Mouse (Mus musculus): ENCODE measurements at regions not wholly inside any gene's neighbourhood (a gene's known extent, or its start where the extent isn't known, plus 50 kb on each side); places are given as distances from the start of the nearest gene placed in this dataset.

DNA sequence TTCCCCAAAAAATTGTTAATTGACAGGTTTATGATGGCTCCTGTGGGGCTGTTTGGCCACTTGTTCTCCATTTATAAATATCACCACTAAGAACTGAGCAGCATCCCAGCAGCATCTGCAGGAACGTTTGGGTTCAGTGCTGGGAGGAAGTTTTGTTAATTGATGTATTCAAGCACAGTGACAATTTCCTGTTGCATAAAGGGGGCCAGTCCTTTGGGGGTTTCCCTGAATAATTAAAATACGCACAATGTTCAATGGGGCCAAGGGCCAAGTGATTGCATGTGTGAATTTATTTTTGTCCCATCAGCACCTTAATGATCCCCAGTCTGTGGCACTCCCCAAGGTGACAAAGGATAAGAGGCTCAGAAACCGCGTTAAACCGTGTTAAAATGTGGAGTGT lies 1272.6 kb upstream of the A1bg start:
- DNase-seq (ENCODE audit: inconsistent ontology term), result no peak

DNA sequence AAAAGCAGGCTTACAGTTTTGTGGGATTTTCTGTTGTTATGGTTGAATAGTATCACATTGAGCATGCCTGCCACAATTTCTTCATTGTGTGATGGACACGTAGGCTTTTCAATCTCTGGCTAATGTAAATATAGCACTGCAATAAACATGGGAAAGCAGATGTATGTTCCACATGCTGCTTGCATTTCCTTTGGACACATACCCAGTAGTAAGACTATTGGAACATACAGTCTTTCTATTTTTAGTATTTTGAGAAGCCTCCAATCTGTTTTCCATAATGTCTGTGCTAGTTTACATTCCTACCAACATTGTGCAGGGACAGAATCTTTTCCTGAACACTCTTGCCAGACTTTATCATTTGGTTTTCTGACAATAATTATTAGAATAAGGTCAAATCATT lies 1269.9 kb upstream of the A1bg start:
- DNase-seq (ENCODE audit: inconsistent ontology term), result no peak

DNA sequence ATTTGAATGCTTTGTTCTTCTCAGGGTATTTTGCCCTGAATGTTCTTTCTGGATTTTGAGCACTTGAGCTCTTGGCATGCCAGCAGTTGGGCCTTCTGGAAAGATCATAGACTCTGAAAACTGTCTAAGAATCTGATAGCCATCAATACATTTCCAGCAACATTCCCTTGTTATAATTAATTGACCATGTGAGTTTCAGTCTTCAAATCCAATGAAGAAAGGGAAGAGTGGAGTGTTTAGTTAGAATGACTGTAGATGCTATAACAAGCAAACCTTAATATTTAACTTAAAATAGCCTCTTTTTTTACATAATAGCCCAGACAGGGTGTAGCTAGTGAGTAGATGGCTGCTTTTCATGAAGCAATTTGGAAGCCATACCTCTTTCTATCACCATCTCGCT lies 1268.8 kb upstream of the A1bg start:
- DNase-seq (ENCODE audit: inconsistent ontology term), result no peak

DNA sequence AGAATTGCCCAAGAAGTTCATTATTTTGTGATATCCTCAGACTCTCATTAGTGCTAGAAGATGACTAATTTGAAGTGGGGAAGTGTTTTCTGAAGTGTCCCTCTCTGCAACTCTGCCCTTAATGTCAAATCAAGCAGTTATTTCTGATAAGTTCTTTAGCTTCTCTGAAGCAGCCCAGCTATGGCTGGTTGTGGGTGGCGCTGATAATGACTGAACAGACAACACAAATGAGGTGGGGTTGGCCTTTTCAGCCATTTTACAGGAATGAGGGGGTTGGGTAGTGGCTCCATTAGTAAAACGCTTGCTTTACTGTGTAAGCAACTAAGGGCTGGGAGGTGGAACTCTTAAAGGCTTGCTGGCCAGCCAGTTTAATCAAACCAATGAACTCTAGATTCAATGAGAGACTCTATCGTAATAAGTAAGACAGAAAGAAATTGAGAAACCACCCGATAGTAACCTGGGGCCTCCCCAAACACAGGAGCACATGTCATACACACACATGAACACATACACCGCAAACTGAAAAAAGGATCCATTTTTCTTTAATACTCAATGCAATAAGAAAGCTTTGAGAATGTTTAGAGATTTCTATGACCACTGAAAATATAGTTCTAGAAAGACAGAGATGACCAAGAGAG lies 1268.3 kb upstream of the A1bg start:
- DNase-seq (ENCODE audit: inconsistent ontology term), result no peak

DNA sequence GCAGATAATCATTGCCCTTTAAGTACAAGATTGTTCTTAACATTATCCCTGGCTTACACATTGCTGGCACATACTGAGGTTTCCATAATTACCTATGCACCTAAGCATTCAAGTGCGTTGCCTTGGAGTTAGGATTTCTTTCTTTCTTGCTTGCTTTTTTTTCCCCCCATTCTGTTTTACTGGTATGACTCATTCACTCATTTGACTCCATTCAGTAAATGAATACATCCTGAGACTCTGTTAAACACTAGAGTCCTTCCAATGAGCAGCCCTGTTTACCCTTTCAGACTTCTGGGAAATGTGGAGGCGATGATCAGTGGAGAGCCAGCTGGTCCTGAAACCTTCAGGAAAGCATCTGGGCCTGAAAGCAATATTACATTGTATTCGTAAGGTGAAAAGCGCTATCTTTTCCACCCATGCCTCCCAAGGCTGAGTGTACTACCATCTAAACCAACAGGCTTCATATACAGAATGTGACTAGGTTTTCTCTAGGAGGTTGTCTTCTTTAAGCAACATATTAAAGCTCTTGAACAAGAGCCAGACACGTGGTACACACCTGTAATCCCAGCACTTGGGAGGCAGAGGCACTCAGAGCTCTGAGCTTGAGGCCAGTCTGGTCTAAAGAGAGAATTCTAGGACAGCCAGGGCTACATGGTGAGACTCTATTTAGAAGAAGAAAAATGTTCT lies 1267.6 kb upstream of the A1bg start:
- no peak for DNase-seq (ENCODE audit: inconsistent ontology term)

DNA sequence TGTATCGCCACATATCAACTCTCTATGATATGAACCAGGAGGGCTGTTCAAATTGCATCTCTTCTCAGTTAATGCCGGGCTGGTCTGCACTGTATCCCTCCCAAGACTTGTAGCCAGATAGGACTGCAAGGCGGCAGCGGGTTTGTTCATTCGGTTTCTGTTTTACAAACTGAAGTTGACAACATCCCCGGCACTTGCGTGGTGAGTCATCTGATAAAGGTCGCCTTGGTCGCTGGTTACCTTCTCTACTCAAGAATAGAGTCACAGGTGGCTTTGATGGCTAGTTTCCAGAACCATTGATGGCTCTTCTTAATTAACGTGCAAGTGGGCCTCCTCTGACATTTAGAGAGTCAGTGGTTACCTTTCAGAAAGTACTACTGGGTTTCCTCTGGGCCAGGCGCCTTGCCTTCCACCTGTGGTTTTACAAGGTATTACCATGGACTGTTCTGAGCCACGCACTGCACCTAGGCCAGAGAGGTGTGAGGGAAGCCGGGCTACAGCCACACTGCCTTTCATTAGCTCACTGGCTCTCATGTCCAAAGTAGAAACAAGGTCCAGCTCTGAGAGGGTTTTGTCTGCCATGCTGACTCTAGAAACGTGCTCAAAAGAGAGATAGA lies 1266.9 kb upstream of the A1bg start:
- no peak for DNase-seq (ENCODE audit: inconsistent ontology term)

DNA sequence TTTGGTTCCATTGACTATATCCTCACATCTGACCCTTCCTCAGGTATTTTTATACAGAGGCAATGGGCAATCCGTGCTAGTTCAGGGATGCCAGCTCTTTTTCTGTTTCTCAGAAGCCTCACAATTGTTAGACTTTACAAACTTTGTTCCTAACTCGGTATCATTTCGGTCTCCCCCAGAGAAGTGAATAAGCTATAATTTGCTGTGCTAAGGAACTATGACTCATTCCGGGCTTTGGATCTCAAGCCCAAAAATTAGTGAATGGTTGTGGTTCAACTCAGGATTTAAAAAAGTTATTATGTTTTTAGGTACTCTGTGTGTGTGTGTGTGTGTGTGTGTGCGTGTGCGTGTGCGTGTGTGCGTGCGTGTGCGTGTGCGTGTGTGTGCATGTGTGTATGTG lies 1263.7 kb upstream of the A1bg start:
- DNase-seq (ENCODE audit: inconsistent ontology term), result no peak

DNA sequence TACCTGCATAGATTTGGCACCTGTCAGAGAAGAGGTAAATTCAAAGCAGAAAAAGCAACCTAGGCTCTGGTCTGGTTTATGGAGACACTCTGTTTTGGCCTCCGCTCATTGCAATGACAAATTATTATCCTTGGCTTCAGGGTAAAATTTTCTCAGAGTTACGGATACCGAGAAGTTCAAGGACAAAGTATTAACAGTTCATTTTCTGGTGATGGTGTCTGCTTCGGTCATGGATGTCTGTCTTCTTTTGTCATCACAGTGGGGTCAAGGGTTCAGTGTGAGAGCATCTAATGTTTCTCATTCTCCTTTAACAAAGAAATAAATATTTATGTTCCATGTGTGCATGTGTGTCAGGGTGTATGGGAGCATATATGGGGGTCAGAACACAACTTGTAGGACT lies 1261.0 kb upstream of the A1bg start:
- no peak for DNase-seq (ENCODE audit: inconsistent ontology term)

DNA sequence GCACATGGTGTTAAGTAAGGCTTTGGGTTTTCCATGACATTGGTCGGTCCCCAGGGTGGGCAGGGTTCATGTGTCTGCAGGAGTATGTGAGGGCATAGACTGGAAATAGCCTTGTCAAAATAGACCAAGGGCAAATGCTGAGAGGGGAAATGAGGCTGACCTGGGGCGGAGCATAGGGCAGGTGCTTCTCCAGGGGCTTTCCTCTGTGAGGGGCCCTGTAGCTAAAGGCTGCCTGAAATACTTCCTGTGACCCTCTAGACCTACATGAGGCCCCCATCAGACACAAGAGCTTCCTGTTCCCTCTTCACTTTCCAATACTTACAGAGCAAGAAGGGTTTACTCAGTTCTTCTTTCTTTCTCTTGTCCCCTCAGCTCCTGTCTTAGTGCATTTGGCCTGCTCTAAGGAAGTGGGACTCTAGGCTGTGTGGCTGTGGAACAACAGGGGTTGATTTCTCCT lies 1258.7 kb upstream of the A1bg start:
- no peak for DNase-seq (ENCODE audit: inconsistent ontology term)

DNA sequence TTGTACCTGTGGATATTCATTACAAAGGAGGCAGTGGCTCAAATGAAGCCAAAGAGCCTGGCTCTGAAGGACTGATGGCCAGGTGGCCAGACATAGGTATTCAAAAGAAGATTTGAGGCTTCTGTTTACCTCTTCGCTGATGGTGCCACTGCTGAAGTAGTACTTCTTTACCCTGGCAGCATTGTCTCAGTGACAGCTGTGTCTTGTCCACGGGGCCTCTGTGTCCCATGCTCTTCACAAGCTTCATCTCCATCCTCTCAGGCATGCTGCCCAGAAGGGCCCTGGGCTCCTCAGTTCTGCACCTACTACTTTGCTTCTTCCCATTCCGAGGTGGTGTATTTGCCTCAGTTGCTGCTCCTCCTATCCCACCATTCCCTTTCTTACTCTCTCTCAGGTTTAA lies 1257.9 kb upstream of the A1bg start:
- DNase-seq (ENCODE audit: inconsistent ontology term), result no peak

DNA sequence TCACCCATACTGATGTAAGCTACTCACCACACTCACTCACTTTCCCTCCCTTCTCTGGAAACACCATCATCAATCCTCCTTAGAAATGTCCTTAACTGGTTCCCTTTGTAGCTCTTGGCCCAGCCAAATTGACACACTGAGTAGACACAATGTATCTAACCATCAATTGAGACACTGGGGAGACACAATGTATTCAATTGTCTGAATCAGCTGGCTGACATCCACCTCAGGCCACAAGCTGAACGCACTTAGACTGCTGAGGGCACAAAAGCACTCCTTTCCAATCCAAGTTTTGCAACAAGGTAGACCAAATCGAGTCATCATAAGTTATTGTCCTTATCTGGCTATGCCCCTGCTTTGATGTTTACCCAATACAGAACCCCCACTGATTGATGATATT lies 1257.0 kb upstream of the A1bg start:
- peak; percentile 56 for DNase-seq (ENCODE audit: inconsistent ontology term)

DNA sequence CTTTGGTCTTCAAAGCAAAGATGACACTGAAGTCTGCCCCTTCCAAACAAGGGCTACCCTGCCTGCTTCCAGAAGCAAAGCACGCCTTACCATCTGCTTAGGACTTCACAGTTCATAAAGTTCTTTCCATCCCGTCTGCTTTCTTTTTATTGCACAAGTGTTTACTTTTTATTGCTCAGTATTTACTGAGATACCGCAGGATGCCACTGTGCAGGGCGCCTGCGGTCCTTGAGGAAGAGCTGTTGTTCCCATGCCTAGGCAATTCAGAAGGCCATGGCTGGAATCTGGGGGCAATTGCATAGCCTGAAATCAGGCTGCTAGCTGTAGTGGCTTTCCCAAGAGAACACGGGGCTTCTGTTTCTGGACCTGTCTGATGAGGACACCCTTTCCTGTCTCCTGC lies 1255.8 kb upstream of the A1bg start:
- DNase-seq (ENCODE audit: inconsistent ontology term), result no peak

DNA sequence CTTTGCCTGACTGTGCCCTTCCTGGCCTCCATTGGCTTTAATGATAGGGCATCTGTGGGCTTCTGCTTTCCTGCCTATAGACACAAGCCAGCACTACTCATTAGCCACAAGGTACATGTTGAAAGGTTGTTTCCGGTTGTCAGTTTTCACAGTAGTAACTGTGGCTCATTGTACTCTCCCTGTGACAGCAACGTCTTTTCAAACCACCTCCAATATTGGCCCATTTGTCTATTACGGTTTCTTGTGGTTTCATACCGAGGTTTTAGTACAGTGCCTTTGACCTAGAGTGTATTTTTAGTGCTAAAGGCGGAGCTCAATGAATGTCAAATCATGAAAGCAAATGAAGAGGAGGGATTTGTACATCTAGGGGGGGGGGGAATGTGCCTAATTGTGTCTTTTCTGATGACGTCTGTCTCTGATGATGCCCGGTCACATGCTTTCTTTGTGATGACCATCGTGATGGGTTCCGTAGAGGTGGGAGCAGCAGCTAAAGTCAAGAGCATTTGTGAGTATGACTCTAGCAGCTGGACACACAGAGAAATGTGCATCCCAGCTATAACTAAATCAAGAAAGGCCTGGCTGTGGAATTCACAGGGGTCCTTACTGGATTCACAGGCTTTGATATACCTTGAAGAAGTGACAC lies 1255.1 kb upstream of the A1bg start:
- DNase-seq (ENCODE audit: inconsistent ontology term), result no peak

DNA sequence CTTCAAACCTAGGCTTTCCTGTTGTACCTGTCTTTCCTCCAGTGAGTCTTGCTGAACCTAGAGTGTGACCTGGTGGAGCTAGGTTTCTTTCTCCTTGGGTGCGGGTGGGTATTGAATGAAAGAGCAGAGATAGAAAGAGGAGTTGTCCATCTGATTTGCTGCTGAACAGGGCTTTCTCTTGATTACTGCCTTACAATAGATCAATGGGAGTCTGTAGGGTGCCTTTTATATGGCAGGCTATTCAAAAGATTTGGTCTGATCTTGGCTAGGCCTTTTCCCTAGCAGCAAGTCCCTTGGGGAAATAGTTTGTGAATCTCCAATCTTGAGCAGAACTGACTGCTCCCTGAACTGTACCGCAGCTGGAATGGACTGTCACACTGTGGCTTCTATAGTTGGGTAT lies 1253.3 kb upstream of the A1bg start:
- DNase-seq (ENCODE audit: inconsistent ontology term), result no peak

DNA sequence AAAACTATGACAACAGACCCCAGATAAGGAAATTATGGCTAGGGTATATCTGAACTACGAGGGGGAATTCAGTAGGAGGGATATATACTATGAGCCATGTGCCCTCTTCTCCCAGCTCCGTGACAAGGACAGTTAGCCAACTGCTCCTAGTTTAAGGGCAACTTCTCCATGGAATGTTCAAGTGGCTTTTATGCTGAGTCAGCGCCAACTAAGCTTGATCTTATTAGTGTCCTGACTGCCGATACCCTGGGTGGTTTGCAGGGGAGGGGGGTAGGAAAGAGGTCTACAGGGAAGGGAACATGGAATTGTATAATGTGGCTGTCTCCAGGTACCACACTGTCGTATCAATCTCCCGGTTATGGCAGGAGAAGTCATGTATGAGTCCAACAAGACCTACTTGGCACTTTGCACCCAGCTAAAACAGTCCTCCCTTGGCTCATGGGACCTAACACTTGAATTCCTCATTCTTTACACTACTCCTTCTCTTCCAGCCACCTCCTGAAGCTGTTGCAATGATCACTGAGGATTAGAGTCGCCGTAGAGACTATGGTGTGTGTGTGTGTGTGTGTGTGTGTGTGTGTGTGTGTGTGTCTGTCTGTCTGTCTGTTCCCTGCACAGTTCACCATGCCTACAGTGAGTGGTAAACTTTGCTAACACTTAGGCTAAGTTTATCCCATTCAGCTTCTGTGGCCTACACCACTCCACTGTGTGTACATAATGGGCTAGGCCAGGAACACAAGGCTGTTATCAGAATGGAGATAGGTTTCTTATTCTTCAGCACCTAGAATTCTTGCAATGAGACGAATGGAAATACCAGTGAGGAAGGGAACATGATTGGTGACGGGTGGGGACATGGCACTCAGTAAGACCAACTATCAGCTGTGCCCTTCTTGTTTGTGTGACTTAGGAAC lies 1251.1 kb upstream of the A1bg start:
- DNase-seq (ENCODE audit: inconsistent ontology term), result no peak

DNA sequence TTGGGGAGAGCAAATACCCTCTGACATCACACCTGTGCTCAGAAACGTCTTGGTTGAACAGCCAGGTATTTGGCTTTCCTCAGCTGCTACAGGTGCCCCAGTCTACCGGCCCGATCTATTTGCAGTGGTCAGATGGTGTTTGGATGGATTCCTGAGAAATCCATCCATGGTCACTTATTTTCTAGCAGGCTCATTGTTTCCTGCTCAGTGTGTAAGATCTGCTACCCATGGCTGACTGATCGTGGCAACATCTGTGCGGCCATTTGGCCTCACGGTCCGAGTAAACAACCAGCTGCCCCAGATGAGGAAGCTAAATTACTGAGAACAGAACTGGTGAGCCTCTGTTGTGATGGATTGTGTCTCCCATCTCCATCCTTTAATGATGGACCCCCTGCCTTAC lies 1248.8 kb upstream of the A1bg start:
- DNase-seq (ENCODE audit: inconsistent ontology term), result no peak

DNA sequence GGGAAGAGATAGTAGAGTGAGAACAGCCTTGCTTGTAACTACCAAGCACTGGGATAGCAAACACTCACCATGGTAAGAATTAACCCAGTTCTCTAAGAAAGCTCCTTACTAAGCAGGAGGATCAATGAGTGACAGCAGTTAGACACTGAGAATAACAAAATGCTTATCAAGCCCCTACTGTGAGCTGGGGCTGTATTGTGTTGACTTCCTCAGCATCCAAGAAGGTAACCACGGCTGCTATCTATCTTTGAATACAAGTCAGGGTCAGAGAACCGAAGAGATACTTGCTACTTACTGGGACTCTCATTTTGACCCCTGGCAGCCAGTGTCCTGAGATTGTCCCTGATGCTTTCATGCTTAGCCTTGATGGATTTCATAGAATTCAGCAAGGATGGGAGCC lies 1248.4 kb upstream of the A1bg start:
- DNase-seq (ENCODE audit: inconsistent ontology term), result no peak

DNA sequence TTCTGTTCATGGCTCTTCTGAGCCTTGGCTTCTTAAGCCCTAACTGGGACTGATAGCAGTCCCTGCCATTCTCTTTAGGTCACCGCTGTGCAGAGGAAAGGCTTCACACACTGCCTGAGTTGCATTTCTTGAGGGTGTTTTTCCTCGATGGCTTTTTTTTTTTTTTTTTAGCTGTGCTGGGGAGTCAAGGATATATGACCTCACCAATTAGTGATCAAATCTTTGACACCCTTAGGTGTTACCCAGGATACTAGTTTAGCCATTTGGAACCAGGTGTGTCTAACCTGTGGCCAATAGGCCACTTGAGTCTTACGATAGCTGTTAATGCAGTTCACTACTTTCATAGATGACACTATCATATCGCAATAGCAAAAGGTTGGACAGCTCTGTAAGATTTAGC lies 1247.5 kb upstream of the A1bg start:
- no peak for DNase-seq (ENCODE audit: inconsistent ontology term)

DNA sequence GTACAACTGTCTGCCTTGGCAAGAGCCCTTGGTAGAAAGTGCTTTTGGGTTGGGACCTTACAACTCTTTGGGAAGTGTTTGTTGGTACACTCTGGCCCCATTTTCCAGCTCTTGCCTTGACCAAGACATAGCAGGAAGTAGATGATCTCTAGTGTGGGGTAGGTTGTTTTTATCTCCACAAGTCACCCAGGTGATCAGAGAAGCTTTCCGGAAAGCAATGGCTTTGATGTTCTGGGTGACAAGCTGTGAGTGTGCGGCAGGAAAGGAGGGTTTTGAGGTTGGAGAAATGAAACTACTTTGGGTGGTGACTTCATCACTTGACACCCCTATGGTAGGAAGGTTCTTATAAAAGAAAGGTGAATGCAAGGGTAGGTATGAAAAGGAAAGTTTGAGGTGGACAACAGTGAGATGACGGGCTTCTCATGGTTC lies 1246.8 kb upstream of the A1bg start:
- no peak for DNase-seq (ENCODE audit: inconsistent ontology term)

DNA sequence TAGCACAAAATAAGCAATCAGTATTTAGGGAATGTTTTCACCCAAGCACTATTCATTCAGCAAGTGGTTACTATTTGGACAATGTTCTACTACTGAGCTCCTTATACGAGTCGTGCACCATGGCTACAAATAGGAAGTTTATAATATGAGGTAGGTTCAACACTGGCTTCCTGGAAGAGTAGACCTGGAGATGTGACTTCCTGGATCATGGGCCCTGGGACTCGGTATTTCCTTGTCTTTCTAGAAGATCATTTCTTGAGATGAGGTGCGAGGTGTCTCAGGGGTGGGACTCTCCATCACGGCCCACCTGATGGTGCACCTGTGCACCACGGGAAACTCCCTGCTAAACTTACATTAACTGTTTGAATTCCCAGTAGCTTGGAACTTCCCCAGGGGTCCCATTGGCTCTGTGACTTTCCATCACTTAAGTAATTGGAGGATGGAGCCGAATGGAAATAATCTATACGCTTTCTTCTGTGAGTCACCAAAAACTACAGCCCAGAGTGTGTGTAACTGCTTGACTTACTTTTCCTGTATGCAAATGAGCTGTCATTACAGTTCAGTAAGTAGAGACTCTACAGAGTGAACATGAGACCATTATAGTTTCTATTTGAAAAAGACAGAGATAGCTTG lies 1246.3 kb upstream of the A1bg start:
- no peak for DNase-seq (ENCODE audit: inconsistent ontology term)

DNA sequence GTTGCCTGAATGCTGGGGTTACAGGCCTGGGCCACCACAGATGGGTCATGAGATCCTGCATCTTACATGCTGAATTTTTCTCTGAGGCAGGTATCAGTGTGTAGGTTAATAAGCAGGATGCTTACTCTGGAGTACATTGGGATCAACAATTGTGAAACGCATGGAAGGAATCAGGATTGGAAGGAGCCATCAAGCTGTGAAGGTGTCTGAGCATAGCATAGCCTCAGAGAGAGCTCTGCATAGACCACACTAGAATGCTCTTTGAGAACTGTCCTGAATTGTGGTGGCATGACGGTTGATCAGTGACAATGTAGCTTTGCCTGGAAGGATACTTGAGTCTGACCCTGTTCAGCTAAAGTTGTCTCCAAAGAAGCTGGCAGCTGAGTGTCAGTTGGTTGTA lies 1245.7 kb upstream of the A1bg start:
- no peak for DNase-seq (ENCODE audit: inconsistent ontology term)

Data from Muller cell, postnatal 12 days (primary cell).